Mouse (Mus musculus) limb, embryonic 12.5 days (tissue): Measurements from ENCODE around the gene Lemd2. TPM values are rescaled to one million over a fixed set of nuclear protein-coding genes. Genes with fewer than 3 reads are reported as not detected.

Source experiments
- ATAC-seq: fragments of 200-750 bp; cut with Nextera tagmentation; 2 replicates; pipeline ENCODE4 v1.8.0; 2017; ENCODE audit warnings: low read depth, moderate TSS enrichment; ENCODE audit not compliant: insufficient number of reproducible peaks, insufficient read depth, low FRiP score, low TSS enrichment
- H3K27ac ChIP-seq: fragments of 300-500 bp; sonication (generic); 2 replicates; pipeline ENCODE4 v1.5.1; 2016; ENCODE audit warnings: mild to moderate bottlenecking, moderate library complexity
- H3K27me3 ChIP-seq: fragments of 300-500 bp; sonication (generic); 2 replicates; pipeline ENCODE4 v1.6.1; 2016; ENCODE audit warnings: mild to moderate bottlenecking, moderate library complexity
- H3K36me3 ChIP-seq: fragments of 300-500 bp; sonication (generic); 2 replicates; pipeline ENCODE4 v1.6.1; 2016; ENCODE audit warnings: mild to moderate bottlenecking, moderate library complexity
- H3K4me1 ChIP-seq: fragments of 300-500 bp; sonication (generic); replicated peaks from 2 replicates; pipeline ENCODE4 v1.6.1; 2016
- H3K4me2 ChIP-seq: fragments of 300-500 bp; sonication (generic); 2 replicates; pipeline ENCODE4 v1.6.1; 2016; ENCODE audit warnings: mild to moderate bottlenecking, moderate library complexity
- H3K4me3 ChIP-seq: fragments of 300-500 bp; sonication (generic); replicated peaks from 2 replicates; pipeline ENCODE4 v1.5.1; 2016; ENCODE audit warnings: mild to moderate bottlenecking
- H3K9ac ChIP-seq: fragments of 300-500 bp; sonication (generic); replicated peaks from 2 replicates; pipeline ENCODE4 v1.6.1; 2016; ENCODE audit warnings: mild to moderate bottlenecking, moderate library complexity
- H3K9me3 ChIP-seq: fragments of 300-500 bp; sonication (generic); 2 replicates; pipeline ENCODE4 v1.6.1; 2016; ENCODE audit warnings: mild to moderate bottlenecking, moderate library complexity
- WGBS: fragments of 180-500 bp; shearing (Covaris S2); methylation state at CpG from one replicate; pipeline ENCODE4 v1.1.7; 2016; 5-methylcytosine and 5-hydroxymethylcytosine counted together
- polyA plus RNA-seq: library from polyadenylated mRNA; unstranded; fragments of >200 nt; fragmentation: Nextera tagmentation; extraction: Ambion mirVana; gene quantifications from 2 replicates; pipeline ENCODE4 v1.2.1, GENCODE M21; 2016

The Lemd2 gene
- 30.7 and 31.0 TPM in 2 replicates for polyA plus RNA-seq

GRCm38 (mm10) chr17:27204075-27204909 lies at the start of gene Lemd2:
TSS of gene Lemd2 (minus strand) at chr17:27204469.
- ATAC-seq: peak; percentile 84
- Histone ChIP-seq H3K27ac (peak within 1 kb of the TSS; percentile 96), H3K36me3 (peaks cover 31% of the 10 kb centered on the region), H3K9me3 (no peaks in the 10 kb centered on the region), H3K4me3 (peak within 1 kb of the TSS; percentile 97), H3K4me2 (peak within 1 kb of the TSS; percentile 85), H3K9ac (peak within 1 kb of the TSS; percentile 98), H3K4me1 (peaks cover 68% of the 10 kb centered on the region), H3K27me3 (no peaks in the 10 kb centered on the region)
- WGBS: 6% methylated on average over 75 of the region's 97 CpGs

- no peak for ATAC-seq
- Histone ChIP-seq H3K9me3 (no peaks in the 10 kb centered on the region), H3K36me3 (no peaks in the 10 kb centered on the region), H3K27ac (no peak overlapping the region), H3K4me3 (no peak overlapping the region), H3K9ac (no peak overlapping the region), H3K4me2 (no peak overlapping the region), H3K4me1 (peaks cover 16% of the 10 kb centered on the region), H3K27me3 (peaks cover 18% of the 10 kb centered on the region)
- WGBS: 57% methylated on average over 6 of the region's 6 CpGs
Observed at GRCm38 (mm10) chr17:27251150-27251549, 46.9 kb upstream of the Lemd2 start.

- ATAC-seq: no peak
- H3K9ac ChIP-seq: no peak overlapping the region
- no peaks in the 10 kb centered on the region for H3K36me3 ChIP-seq
- 16% methylated on average over 4 of the region's 4 CpGs for WGBS
- H3K4me1 ChIP-seq: peaks cover 16% of the 10 kb centered on the region
- H3K4me2 ChIP-seq: no peak overlapping the region
- no peak overlapping the region for H3K27ac ChIP-seq
- no peak overlapping the region for H3K4me3 ChIP-seq
- H3K27me3 ChIP-seq: peaks cover 16% of the 10 kb centered on the region; the same call in 1 of the 2 replicates
- H3K9me3 ChIP-seq: no peaks in the 10 kb centered on the region
Observed at GRCm38 (mm10) chr17:27250461-27250860, 46.2 kb upstream of the Lemd2 start.

GRCm38 (mm10) chr17:27249073-27249472 lies 44.8 kb upstream of the Lemd2 start:
- H3K9me3 ChIP-seq: no peaks in the 10 kb centered on the region
- peaks cover 16% of the 10 kb centered on the region for H3K4me1 ChIP-seq
- H3K36me3 ChIP-seq: no peaks in the 10 kb centered on the region
- ATAC-seq: no peak
- H3K9ac ChIP-seq: no peak overlapping the region
- H3K4me2 ChIP-seq: no peak overlapping the region
- no peak overlapping the region for H3K4me3 ChIP-seq
- H3K27ac ChIP-seq: no peak overlapping the region
- H3K27me3 ChIP-seq: peaks cover 16% of the 10 kb centered on the region; the same call in 1 of the 2 replicates
- 81% methylated on average over 3 of the region's 3 CpGs for WGBS

GRCm38 (mm10) chr17:27247680-27248386 lies 43.6 kb upstream of the Lemd2 start:
- ATAC-seq: no peak
- H3K4me2 ChIP-seq: no peak overlapping the region
- H3K4me3 ChIP-seq: no peak overlapping the region
- 86% methylated on average over 6 of the region's 6 CpGs for WGBS
- peaks cover 18% of the 10 kb centered on the region for H3K27me3 ChIP-seq
- no peak overlapping the region for H3K27ac ChIP-seq
- peaks cover 13% of the 10 kb centered on the region for H3K4me1 ChIP-seq
- no peak overlapping the region for H3K9ac ChIP-seq
- no peaks in the 10 kb centered on the region for H3K9me3 ChIP-seq
- no peaks in the 10 kb centered on the region for H3K36me3 ChIP-seq

- ATAC-seq: no peak
- WGBS: 55% methylated on average over 10 of the region's 10 CpGs
- H3K9ac ChIP-seq: no peak overlapping the region
- no peak overlapping the region for H3K27ac ChIP-seq
- H3K4me2 ChIP-seq: no peak overlapping the region
- H3K27me3 ChIP-seq: peaks cover 21% of the 10 kb centered on the region
- H3K36me3 ChIP-seq: no peaks in the 10 kb centered on the region
- no peak overlapping the region for H3K4me3 ChIP-seq
- H3K4me1 ChIP-seq: peaks cover 14% of the 10 kb centered on the region
- no peaks in the 10 kb centered on the region for H3K9me3 ChIP-seq
Observed at GRCm38 (mm10) chr17:27245851-27246381, 41.6 kb upstream of the Lemd2 start.

GRCm38 (mm10) chr17:27244912-27245311 lies 40.6 kb upstream of the Lemd2 start:
- Histone ChIP-seq H3K9ac (no peak overlapping the region), H3K9me3 (no peaks in the 10 kb centered on the region), H3K4me2 (no peak overlapping the region), H3K4me3 (no peak overlapping the region), H3K4me1 (peaks cover 14% of the 10 kb centered on the region), H3K27me3 (peaks cover 18% of the 10 kb centered on the region), H3K27ac (no peak overlapping the region), H3K36me3 (no peaks in the 10 kb centered on the region)
- no peak for ATAC-seq
- WGBS: 70% methylated on average over 4 of the region's 4 CpGs

GRCm38 (mm10) chr17:27242194-27243189 lies 38.2 kb upstream of the Lemd2 start:
- H3K27me3 ChIP-seq: peaks cover 6% of the 10 kb centered on the region; the same call in 1 of the 2 replicates
- no peaks in the 10 kb centered on the region for H3K36me3 ChIP-seq
- H3K4me1 ChIP-seq: peaks cover 14% of the 10 kb centered on the region
- no peak overlapping the region for H3K4me2 ChIP-seq
- no peak overlapping the region for H3K4me3 ChIP-seq
- H3K9ac ChIP-seq: no peak overlapping the region
- no peaks in the 10 kb centered on the region for H3K9me3 ChIP-seq
- H3K27ac ChIP-seq: no peak overlapping the region
- no peak for ATAC-seq
- 71% methylated on average over 18 of the region's 18 CpGs for WGBS

- Histone ChIP-seq H3K4me2 (no peak overlapping the region), H3K9ac (no peak overlapping the region)
Observed at GRCm38 (mm10) chr17:27240556-27241457, 36.5 kb upstream of the Lemd2 start.

GRCm38 (mm10) chr17:27239941-27240340 lies 35.7 kb upstream of the Lemd2 start:
- no peak overlapping the region for H3K9ac ChIP-seq
- H3K4me2 ChIP-seq: no peak overlapping the region
- no peaks in the 10 kb centered on the region for H3K36me3 ChIP-seq
- peaks cover 14% of the 10 kb centered on the region for H3K4me1 ChIP-seq
- ATAC-seq: no peak
- H3K27ac ChIP-seq: no peak overlapping the region
- H3K27me3 ChIP-seq: peaks cover 6% of the 10 kb centered on the region; the same call in 1 of the 2 replicates
- H3K9me3 ChIP-seq: no peaks in the 10 kb centered on the region
- H3K4me3 ChIP-seq: no peak overlapping the region
- WGBS: 80% methylated on average over 5 of the region's 5 CpGs

More at GRCm38 (mm10) chr17:27240556-27241457, 36.5 kb upstream of the Lemd2 start:
- no peak for ATAC-seq
- Histone ChIP-seq H3K27ac (no peak overlapping the region), H3K4me3 (no peak overlapping the region), H3K36me3 (no peaks in the 10 kb centered on the region), H3K4me1 (peaks cover 14% of the 10 kb centered on the region), H3K9me3 (no peaks in the 10 kb centered on the region), H3K27me3 (peaks cover 6% of the 10 kb centered on the region; the same call in 1 of the 2 replicates)
- WGBS: 49% methylated on average over 15 of the region's 15 CpGs
